Mouse (Mus musculus) bone marrow macrophage, adult 2 months (primary cell): ENCODE data around the gene Myrf.

Experiments
- CTCF ChIP-seq: IDR thresholded peaks from 2 replicates; pipeline ENCODE4 v1.5.1; 2012; ENCODE audit warnings: low read depth, mild to moderate bottlenecking, low read length, moderate library complexity
- POLR2A ChIP-seq: IDR thresholded peaks from 2 replicates; pipeline ENCODE4 v1.6.1; 2012; ENCODE audit warnings: mild to moderate bottlenecking, low read depth, low read length, borderline replicate concordance

DNA sequence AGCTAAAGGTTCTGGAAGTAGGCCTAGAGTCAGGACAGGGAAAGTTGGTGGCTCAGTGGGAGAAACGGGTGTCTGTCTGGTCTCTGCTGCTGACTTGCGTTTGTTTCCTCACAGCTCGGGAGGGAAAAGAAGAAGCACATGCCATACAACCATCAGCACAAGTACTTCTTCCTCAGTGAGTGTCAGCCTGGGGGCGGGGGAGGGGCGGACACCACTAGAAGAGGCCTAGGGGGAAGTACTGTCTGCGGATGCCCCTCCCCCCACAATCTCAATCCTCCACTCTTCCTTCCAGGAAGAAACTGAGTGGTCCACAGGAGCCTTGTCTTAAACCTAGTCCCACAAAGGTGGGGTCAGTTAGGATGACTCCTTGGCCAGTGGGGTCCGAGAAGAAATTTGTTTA, 49.2 kb downstream of the Myrf start:
- no peak for TF ChIP-seq CTCF
- TF ChIP-seq POLR2A = no peak
